Mouse (Mus musculus): ENCODE measurements around the gene Srrd. TPM values are rescaled to one million over a fixed set of nuclear protein-coding genes. Genes with fewer than 3 reads are reported as not detected.
"Not testable (repeated sequence)": the region's sequence is repeated elsewhere in the genome, so short reads cannot be mapped to it uniquely, and the experiment has no call there.

The Srrd gene
- total RNA-seq, 2 experiments from 2014 or later: 0.17 to 7.5 TPM

DNA sequence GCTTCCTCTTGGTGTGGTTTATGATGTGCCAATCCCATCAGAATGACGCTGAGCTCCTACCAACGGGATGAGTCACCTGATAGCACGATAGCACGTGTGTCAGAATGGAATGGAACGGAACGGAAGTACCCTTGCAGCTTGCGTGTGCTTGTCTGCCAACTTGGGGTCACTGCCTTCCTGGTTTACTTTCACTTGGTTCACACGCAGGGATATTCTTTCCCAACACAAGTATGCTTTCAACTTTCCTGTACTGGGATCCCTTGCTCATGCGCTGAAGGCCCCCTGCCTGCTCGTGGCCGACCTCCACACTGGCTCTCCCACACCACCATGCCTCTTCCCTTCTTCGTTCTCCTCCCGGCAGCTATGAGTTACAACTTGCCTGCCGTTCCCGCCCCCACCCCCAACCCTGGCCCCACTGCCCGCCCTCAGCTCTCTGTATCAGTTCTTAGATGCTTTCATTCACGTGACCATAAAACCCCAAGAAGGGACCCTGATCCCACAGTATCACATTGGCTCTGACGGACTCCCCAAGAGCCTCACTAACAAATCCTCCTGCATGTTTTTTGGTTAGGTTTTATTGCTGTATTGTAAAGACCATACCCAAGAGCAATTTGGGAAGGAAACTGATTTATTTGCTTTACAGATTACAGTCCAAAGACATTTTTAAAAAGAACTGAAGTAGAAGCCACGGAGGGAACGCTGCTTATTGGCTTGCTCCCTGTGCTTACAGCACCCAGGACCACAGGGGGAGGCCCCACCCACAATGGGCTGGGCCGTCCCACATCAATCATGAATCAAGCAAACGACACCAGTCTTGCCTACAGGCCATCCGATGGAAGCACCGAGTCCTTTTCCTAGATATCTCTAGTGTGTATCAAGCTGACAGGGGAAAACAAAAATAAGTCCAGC is 17.9 kb downstream of the Srrd start:
- peak; percentile 80 for ATAC-seq (replicated peaks; ENCODE audit: low FRiP score, poor library complexity, severe bottlenecking)

DNA sequence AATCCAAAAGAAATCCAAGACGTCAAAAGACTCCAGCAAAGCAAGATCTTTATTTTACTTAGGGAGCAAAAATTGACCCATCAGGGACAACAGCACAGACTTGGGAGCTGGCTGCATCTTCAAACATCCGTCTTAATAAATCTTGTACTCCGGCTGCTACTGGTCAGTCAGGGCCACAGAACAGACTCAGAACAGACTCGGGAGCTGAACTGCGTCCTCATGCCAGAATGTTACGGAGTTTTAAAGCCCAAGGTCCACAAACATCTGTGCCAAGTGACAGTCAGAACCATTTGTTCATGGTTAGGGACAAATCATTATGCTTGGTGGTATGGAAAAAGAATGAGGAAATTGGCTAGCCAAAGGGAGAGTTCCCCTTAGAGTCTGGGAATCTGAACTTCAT is 19.6 kb downstream of the Srrd start:
- no peak for ATAC-seq (replicated peaks; ENCODE audit: low FRiP score, poor library complexity, severe bottlenecking)

DNA sequence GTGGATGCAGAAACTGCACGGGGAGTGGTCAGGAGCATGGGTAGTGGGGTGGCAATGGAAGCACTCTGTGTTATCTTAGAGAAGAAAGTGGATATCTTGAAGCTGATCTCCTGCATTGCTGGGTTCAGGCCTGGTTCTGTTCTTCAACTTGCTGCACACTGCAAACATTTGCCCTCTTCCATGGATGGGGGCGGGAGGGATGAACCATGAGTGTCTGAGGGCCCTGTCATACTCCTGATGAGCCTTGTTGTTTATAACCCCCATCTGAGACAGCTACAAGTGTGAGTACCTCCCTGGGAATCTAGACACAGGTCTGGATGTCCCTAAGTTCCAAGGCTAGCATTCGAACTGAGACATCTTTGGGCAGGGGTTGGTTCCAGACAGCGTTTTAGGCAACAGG is 21.5 kb downstream of the Srrd start:
- ATAC-seq (replicated peaks; ENCODE audit: low FRiP score, poor library complexity, severe bottlenecking): no peak

DNA sequence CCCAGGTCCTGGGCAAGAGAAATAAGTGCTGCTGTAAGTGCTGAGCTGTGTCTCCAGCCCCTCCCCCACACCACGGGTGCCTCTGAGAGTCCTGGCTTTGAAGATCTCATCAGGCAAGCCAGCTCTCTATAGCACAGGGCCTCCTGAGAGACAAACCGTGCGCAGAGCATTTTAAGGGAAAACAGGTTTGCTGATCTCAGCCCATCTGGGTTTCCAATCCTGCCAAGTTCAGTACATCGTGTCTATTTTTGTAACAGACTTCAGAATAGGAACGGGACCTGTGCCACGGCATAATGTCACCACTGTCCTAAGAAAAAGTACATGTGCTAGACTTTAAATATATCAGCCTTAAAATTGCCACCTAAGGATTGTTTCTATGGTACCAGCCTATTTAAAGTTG is 21.9 kb downstream of the Srrd start:
- no peak for ATAC-seq (replicated peaks; ENCODE audit: low FRiP score, poor library complexity, severe bottlenecking)

DNA sequence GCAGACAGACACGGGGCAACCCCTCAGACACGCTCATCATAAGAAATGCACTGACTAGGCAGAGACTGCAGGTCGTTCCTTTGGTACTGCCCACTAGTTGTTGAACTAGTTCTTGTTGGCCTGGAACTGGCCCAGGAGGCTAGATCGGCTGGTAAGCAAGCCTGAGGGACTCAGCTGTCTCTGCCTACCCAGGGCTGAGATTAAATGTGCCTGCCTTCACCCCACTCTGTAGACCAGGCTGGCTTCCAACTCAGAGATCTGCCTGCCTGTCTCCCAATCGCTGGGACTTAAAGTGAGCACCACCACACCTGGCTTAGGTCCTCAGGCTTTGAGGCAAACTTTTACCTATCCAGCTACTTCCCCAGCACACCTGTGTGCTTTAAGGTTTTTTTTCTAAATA is 22.5 kb downstream of the Srrd start:
- no peak for ATAC-seq (replicated peaks; ENCODE audit: low FRiP score, poor library complexity, severe bottlenecking)

DNA sequence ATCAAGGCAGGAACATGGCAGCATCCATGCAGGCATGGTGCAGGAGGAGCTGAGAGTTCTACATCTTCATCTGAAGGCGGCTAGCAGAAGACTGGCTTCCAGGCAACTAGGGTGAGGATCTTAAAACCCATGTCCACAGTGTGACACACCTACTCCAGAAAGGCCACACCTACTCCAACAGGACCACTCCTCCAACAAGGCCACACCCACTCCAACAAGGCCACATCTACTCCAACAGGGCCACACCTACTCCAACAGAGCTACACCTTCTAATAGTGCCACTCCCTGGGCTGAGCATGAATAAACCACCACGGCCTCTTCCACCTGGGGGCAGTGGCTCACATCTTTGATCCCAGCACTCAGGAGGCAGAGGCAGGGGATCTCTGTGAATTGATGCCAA is 23.5 kb downstream of the Srrd start:
- not testable (repeated sequence) for ATAC-seq (replicated peaks; ENCODE audit: low FRiP score, poor library complexity, severe bottlenecking)

DNA sequence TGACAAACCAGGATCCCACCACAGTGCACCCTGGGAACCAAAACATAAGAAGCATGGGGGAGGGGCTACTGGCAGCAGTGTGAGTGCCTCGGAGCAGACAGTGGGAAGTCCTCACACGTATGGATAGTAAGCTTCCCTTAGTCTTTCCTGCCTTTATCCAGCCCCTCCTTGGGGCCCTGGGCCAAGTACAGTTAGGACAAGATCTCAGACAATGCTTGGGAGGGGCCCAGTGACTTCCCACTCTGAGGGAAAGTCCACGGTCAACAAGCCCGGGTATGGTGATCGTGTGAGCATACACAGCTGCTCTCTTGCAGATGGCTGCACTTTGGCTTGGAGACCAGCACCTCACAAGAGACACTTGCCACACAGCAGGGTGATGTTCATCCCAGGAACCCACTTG is 25.5 kb downstream of the Srrd start:
- ATAC-seq (replicated peaks; ENCODE audit: low FRiP score, poor library complexity, severe bottlenecking): no peak

DNA sequence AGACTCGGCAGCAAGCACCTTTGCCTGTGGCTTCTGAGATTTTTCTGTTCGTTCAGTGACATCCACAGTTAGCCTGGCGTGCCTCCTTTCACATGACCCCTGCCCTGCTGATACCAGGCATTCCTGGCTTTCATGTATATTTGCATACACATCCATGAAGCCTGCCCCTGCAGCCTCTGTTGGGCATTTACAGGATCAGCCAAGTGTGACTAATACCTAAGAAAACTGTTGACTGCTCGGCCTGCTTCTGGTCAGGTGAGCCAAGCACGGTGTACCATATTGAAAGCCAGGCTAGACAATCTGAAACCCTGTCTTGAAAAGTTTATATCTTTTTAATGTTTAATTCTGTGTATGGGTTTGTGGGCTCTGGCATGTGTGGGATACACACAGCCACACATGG is 26.4 kb downstream of the Srrd start:
- ATAC-seq (replicated peaks; ENCODE audit: low FRiP score, poor library complexity, severe bottlenecking): no peak

DNA sequence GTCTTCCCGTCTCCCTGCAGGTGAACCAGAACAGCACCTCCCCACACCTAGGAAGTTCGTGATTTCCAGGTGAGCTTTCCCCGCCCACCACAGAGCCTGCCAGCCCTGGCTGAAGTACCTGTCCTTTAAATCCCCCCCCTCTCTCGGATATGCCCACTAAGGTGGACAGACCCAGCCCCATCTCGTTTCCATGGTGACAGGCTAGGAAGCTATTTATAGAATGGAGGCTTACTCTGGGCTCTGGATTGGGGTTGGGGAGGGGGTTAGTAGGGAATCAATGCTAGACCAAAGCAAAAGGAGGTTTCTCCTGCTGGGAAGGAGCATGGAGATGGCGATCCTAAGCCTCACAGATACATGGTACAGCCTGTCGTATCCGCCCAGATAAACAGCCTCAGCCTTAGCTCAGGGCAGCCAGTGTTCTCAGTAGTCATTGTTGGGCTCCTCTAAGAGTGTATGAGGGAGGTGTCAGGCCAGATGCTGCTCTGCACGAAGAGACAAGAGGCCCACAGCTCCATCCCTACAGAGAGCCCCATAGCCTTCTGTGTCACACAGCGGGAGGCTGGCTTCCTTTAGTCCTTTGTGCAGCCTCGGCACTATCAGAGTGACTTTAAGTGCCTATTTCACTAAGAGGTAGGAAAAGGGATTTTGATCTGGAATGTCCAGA is 29.5 kb downstream of the Srrd start:
- no peak for ATAC-seq (replicated peaks; ENCODE audit: low FRiP score, poor library complexity, severe bottlenecking)

DNA sequence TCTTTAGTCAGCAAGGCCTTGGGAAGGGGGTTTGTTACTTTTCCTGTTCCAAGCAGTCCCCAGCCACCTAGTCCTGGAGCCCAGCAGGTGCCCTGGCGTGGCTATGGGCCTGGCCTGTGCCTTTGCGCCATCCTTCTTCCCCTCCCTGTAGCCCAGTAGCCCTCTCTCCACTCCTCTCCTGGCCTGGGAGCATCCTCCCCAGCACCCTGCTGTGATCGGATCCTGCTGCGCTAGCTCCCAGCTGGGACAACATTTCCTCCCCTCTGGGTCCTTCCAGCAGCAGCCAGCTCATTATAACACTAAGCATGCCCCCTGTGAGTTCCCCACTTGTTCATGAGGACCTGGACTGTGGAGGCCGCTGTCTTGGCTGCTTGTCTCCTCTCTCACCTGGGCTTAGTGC is 37.0 kb downstream of the Srrd start:
- no peak for ATAC-seq (replicated peaks; ENCODE audit: low FRiP score, poor library complexity, severe bottlenecking)

DNA sequence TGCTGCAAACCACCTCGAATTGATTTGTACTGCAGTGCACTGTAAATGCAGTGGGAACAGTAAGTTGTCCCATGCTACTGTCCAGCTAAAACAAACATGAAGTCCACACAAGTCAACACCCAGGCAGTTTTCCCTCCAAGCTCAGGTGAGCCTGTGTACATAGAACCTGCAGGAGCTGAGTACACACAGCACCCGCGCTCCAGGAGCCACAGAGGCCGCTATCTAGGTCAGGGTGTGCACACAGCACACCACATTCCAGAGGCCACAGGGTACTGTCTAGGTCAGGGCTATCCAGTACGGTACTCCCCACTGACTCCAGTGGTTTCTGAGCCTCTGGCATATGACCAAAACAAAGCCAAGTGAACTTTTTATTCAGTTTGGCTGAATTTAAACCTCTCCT is 40.5 kb downstream of the Srrd start:
- no peak for ATAC-seq (replicated peaks; ENCODE audit: low FRiP score, poor library complexity, severe bottlenecking)

DNA sequence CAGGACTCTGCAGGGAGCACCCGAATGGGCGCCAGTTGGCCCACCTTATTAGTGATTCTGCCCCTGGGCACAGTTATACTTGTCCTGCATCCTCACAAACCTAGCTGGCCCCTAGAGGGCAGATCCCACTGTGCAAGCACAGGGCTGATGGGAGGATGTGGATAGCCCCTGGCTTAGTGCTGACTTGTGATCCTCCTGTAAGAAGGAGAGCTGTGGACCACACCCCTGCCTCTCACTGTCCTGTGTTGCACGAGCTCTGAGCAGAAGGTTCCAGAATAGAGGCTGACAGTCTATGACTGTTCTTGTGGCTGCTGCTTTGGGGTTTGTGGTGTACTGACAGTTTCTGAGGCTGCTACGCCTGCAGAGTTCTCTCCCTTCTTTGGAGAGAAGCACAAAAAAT is 41.1 kb downstream of the Srrd start:
- ATAC-seq (replicated peaks; ENCODE audit: low FRiP score, poor library complexity, severe bottlenecking): no peak

DNA sequence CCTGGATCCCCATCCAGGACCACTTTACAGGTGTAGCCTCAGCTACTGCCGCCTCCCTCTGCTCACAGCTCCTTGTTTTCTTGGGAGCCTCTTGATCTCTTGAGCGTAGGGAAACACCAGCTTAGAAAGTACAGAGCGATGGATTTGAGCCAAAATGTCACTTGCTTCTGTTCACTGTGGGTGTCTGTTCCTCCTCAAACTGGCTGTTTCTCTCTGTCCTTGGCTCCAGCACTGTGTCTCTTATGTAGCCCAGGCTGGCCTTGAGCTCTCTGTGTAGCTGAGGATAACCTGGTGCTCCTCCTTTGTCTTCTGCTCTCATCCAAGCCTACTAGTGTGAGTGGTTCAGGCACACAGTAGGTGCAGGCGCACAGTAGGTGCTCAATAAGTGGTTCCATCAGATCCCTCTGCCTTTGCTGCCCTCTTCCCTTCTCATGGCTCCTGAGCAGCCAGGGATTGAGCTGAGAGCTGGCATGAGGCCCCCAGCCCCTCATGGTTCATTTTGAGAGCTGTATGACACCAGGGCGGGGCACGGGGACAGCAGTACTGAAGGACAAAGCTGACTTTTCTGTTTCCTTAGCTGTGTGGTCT is 42.0 kb downstream of the Srrd start:
- ATAC-seq (replicated peaks; ENCODE audit: low FRiP score, poor library complexity, severe bottlenecking): no peak

DNA sequence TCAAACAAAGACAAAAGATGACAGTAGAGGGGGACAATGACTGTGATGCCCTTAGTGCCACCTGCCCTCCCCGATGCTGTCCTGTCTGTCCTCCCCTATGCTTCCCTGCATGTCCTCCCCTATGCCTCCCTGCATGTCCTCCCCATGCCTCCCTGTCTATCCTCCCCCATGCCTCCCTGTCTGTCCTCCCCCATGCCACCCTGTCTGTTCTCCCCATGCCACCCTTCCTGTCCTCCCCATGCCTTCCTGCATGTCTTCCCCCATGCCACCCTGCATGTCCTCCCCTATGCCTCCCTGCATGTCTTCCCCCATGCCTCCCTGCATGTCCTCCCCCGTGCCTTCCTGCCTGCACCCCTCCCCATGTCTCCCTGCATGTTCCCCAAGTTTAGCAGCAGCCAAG is 42.7 kb downstream of the Srrd start:
- no peak for ATAC-seq (replicated peaks; ENCODE audit: low FRiP score, poor library complexity, severe bottlenecking)

DNA sequence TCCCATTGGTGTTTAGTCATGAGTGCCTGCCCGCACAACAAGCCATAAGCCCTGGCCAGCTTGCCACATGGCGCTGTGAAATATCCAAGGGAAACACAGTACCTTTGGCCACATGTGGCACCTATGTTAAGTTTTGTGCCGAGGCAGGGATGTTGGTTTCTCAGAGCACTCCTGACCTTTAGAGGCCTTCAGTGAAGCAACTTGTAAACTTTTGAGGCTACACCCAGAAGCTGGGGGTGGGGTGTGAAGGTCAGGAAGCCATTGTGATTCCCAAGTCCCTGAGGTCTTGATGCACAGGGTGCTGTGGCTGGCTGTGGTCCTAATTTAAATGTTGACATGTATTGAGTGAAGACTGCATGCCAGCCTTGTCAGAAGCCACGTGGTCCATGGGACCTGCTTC is 43.4 kb downstream of the Srrd start:
- ATAC-seq (replicated peaks; ENCODE audit: low FRiP score, poor library complexity, severe bottlenecking): no peak

DNA sequence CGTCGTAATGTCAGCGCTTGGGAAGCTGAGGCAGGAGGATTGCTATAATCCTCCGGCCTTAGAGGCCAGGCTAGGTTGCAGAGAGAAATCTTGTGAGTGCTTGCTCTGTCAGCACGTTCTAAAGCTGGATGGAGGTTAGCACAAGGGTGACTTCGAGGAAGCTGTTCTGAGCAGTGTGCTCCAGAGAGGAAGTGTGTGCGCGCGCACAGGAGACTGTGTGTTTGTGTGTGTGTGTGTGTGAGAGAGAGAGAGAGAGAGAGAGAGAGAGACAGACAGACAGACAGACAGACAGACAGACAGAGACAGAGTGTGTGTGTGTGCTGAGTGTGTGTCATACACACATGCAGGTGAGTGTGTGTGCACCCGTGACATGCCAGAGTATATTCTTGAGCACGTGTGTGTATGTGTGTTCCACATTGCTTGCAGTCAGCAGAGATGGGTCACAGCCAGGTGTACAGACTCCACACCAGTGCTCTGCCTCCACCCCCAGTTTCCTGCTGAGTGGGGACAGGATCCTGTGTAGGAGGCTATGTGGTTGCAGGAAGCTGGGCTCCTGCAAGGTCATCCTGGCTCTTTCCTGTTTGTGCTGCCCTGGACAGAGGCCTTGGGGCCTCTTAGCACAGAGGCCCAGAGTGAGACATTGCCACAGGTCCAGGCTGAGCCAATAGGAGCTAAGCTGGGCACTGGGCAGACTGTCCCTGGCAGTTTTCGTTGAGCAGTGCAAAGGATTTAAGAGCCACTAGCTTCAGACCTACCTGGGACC is 44.4 kb downstream of the Srrd start:
- no peak for ATAC-seq (replicated peaks; ENCODE audit: low FRiP score, poor library complexity, severe bottlenecking)

DNA sequence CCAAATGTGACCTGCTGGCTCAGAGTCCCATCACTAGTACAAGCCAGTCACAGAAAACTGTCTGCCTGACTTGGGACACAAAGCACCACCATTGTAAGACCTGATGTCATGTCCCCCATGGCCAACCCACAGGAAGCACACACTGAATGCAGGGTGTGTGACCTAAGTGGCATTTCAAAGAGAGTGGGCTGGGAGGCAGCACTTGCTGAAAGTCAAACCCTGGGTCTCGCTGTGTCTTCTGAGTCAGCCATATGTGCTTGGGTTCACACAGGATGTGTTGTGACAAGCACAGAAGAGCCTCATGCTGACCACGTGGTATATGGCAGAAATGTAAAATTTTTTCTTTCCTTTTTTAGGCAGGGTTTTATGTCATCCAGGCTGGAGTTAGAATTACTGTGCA is 45.6 kb downstream of the Srrd start:
- no peak for ATAC-seq (replicated peaks; ENCODE audit: low FRiP score, poor library complexity, severe bottlenecking)

DNA sequence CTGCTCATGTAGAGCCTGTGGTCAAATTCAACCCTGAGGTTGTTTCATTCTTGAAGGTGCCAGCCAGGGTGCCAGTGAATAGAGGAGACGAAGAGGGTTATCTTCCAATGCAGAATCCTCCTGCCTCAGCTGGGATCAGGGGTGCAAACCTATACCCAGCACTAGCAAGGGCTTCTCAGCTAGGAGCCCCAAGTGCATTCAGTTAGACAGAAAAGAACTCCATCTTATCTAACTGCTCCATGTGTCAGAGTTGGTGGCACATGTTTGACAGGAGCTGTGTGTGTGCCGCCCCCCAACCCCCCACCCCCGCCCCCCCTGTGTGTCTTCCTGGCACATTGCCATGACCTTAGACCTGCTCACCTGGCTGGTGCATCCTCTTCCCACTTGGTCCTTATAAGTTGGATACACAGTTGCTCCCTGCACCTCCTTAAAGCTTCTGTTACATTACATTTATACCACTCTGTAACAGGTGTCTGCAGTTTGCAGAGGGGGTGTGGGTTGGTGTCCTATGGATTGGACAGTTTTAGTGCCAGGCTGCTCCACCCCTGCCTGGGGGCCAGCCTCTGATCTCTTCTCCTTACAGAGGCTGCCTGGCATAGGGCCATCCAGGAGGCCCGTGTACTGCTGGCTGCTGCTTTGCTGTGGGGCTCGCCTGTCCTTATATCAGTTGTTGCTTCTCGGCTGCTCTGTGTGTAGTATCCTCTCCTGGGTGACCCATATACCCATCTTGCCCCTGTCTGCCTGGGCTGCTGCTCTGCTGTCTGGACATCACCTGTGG is 46.2 kb downstream of the Srrd start:
- 0 out of 2 replicates have a peak, but pooled peaks have one; percentile 27 for ATAC-seq (replicated peaks; ENCODE audit: low FRiP score, poor library complexity, severe bottlenecking)

DNA sequence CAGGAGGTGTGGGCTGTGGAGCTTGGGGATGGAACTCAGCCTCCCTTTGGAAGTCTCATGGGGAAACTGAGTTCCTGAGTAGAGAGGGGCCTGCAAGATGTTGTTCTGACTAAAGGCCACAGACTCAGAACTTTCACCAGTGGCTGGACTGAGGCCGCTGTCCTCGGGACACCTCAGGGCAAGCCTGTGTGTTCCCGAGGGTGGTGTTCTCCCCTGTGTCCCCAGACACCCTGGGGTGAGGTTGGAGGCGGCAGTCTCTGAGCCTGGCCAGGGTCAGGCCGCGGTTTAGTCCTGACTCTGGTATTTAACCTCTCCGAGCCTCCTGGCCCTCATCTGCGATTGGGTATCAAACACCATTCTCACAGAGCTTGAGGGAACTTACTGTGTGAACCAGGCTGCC is 47.3 kb downstream of the Srrd start:
- ATAC-seq (replicated peaks; ENCODE audit: low FRiP score, poor library complexity, severe bottlenecking): no peak

DNA sequence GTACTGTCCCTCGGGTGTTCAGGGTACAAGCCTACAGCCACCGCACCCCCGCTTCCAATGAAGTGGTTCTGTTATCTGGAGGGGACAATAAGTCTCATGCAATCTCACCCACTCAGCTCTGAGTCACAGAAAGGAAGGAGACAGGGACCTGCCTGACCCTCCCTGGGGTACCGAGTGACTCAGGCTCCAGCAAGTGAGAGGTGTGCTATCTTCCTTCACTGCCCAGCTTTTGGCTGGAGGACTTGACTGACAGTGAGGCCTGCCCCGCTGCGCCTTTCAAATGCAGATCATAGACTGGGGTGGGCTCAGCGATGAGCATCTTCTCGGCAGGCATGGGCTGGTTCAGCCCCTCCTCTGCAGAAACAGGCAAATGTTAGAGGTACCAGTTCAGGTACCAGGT is 47.7 kb downstream of the Srrd start:
- ATAC-seq (replicated peaks; ENCODE audit: low FRiP score, poor library complexity, severe bottlenecking): no peak

Measured in erythroblast, adult 5-6 weeks (primary cell).